15 mouse cellular contexts compared by ENCODE assay signal in the genomic region with DNA sequence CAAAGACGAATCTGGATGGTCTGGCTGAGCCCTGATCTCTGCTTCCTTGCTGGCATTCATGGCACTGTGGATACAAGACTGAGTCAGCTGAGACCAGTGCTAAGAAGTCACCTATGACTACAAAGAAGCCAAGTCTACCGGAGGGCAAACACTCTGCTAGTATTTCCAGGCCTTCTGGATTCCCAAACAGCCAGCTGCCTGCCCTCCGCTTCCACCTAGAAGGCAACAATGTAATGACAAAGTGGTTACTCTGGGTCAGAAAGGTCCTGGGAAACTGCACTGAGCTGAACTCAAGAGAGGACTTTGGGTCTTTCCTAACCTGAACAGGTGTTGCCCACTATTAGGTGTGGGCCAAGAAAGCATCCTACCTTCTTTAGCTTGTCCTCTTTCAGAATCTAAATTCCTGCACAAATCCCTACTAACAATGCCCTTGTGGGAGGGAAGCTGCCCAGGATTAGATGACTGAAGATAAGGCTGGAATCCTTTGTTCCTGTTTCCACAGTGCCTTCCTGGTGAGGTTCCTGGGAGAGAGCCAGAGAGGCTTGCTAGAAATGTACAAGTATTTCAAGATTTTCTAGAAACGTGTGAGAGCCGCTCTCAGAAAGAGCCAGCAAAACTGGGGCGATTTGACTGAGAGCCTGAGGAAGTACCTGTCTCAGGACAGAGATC.
DNase-seq lines count a peak whose midpoint lies in the region; ATAC-seq and TF ChIP-seq lines count a peak whose summit lies in the region.
"Had no signal": no experiment of that assay in that cellular context is flagged by ENCODE, and none has a peak within 500 bp of the region (broad histone marks: within the 10 kb centered on the region; RNA-seq: fewer than 3 reads in every experiment).

No protein-coding gene starts in this region.

- H3K4me3 ChIP-seq in brown adipose tissue, adult 24 weeks (ENCODE audit: insufficient read depth, low read depth, low read length), result no peak overlapping the region
- H3K4me3 ChIP-seq in intestine, postnatal 0 days (ENCODE audit: low read depth, low read length), result no peak overlapping the region
- H3K4me3 ChIP-seq: gastrocnemius, adult 2 months; heart, embryonic 13.5 days; hindbrain, embryonic 13.5 days; myocyte had no signal

- peaks cover 20% of the 10 kb centered on the region; the same call in 1 of the 2 replicates for H3K4me1 ChIP-seq in brown adipose tissue, adult 24 weeks (ENCODE audit: control insufficient read depth, insufficient read depth, insufficient read length, low read length)
- peaks cover 6% of the 10 kb centered on the region; the same call in 1 of the 2 replicates for H3K4me1 ChIP-seq in intestine, postnatal 0 days (replicated peaks; ENCODE audit: control insufficient read depth, insufficient read depth, low read length)
- H3K4me1 ChIP-seq: hindbrain, embryonic 13.5 days had no signal

- H3K27ac ChIP-seq in brown adipose tissue, adult 24 weeks (replicated peaks; ENCODE audit: low read depth, low read length), result peak overlapping the region; percentile 51
- peak overlapping the region; percentile 70 for H3K27ac ChIP-seq in intestine, postnatal 0 days (ENCODE audit: low read depth, low read length)
- H3K27ac ChIP-seq: gastrocnemius, adult 2 months; heart, embryonic 13.5 days; hindbrain, embryonic 13.5 days had no signal

- no peak overlapping the region for H3K9ac ChIP-seq in intestine, postnatal 0 days (ENCODE audit: low read depth, low read length)
- H3K9ac ChIP-seq: heart, embryonic 13.5 days; hindbrain, embryonic 13.5 days had no signal

- H3K9me3 ChIP-seq in intestine, postnatal 0 days (ENCODE audit: control insufficient read depth), result no peaks in the 10 kb centered on the region
- H3K9me3 ChIP-seq: G1E; heart, embryonic 13.5 days; hindbrain, embryonic 13.5 days had no signal

- intact Hi-C loops in left cerebral cortex, postnatal 25 days (cut with DNase I), result no loop called here
- intact Hi-C loops in left cerebral cortex, postnatal 4 days (cut with DNase I), result no loop called here
- intact Hi-C loops in gastrocnemius, postnatal 14 days (cut with DNase I; ENCODE audit: low total_unique reads), result no loop called here

- no peaks in the 10 kb centered on the region for H3K27me3 ChIP-seq in intestine, postnatal 0 days (replicated peaks; ENCODE audit: control insufficient read depth, insufficient read depth, low read length)
- H3K27me3 ChIP-seq: heart, embryonic 13.5 days; hindbrain, embryonic 13.5 days had no signal

- 68% methylated on average over 6 of the region's 6 CpGs for WGBS in intestine, postnatal 0 days

- ATAC-seq in intestine, postnatal 0 days, result no peak

- TF ChIP-seq CTCF in intestine, postnatal 0 days (IDR thresholded peaks at IDR 0.05; ENCODE audit: low read depth), result no peak

- no peak overlapping the region for H3K4me2 ChIP-seq in intestine, postnatal 0 days (replicated peaks; ENCODE audit: low read depth)
- H3K4me2 ChIP-seq: heart, embryonic 13.5 days; hindbrain, embryonic 13.5 days had no signal

- no peaks in the 10 kb centered on the region for H3K36me3 ChIP-seq in intestine, postnatal 0 days (ENCODE audit: control insufficient read depth, insufficient read depth)
- H3K36me3 ChIP-seq: G1E; heart, embryonic 13.5 days; hindbrain, embryonic 13.5 days had no signal

- DNase-seq in left cerebral cortex, postnatal 25 days (ENCODE audit: low spot score in 2 of 2), result peak; percentile 8 to 25
- DNase-seq in left cerebral cortex, postnatal 4 days, result no peak
- peak; percentile 49 for DNase-seq in lung, postnatal 25 days (ENCODE audit: low spot score)
- no peak for DNase-seq in gastrocnemius, postnatal 14 days
- DNase-seq in layer of hippocampus, adult 8-10 months (ENCODE audit: low spot score in 2 of 2), result no peak
- DNase-seq in gastrocnemius, adult 18-20 months (ENCODE audit: low spot score), result no peak
- DNase-seq: cerebellum, adult 2 months; gastrocnemius, adult 2 months; kidney, postnatal 14 days had no signal

Comparison
In these comparisons a context has a peak if more than half of its experiments do, and no peak if none do; other contexts are left out.
1. DNase-seq: peak in left cerebral cortex, postnatal 25 days (2 of 2) and lung, postnatal 25 days (single experiment); none in left cerebral cortex, postnatal 4 days (single experiment), gastrocnemius, postnatal 14 days (single experiment), layer of hippocampus, adult 8-10 months (0 of 2) and gastrocnemius, adult 18-20 months (single experiment).